Mouse (Mus musculus): Measurements from ENCODE around the gene Grm8.

The Grm8 gene

GRCm38 (mm10) chr6:27977361-27977760, 157.6 kb downstream of the Grm8 start:
- H3K27me3 ChIP-seq (ENCODE audit: control insufficient read depth, insufficient read depth, low read length, poor library complexity, severe bottlenecking): no peaks in the 10 kb centered on the region
- H3K36me3 ChIP-seq (ENCODE audit: control insufficient read depth, insufficient read depth, low read length, poor library complexity, severe bottlenecking): no peaks in the 10 kb centered on the region
- no peak for DNase-seq (ENCODE audit: low read depth, low spot score)

DNA sequence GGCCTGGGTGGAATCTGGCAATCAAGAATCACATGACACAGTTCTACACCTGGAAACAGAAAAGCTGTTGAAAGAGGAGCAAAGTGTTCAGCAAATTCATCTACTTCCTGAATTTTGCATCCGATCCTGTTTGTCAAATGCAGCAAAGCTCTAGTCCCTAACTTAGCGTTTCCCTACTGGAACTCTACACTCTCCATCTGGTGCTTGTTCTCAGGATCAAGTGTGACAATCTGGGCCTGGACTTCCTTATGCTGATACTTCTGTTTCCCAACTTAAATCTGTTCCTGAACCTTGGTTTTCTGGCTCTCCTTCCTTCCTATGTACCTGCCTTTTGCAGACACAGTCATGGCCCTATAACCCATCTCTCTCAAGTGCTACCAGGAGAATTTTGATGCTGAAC, 166.1 kb downstream of the Grm8 start:
- H3K36me3 ChIP-seq (ENCODE audit: control insufficient read depth, insufficient read depth, low read length, poor library complexity, severe bottlenecking): no peaks in the 10 kb centered on the region
- no peaks in the 10 kb centered on the region for H3K27me3 ChIP-seq (ENCODE audit: control insufficient read depth, insufficient read depth, low read length, poor library complexity, severe bottlenecking)
- DNase-seq (ENCODE audit: low read depth, low spot score): no peak

- no peak for DNase-seq (ENCODE audit: low read depth, low spot score)
- H3K36me3 ChIP-seq (ENCODE audit: control insufficient read depth, insufficient read depth, low read length, poor library complexity, severe bottlenecking): no peaks in the 10 kb centered on the region
- H3K27me3 ChIP-seq (ENCODE audit: control insufficient read depth, insufficient read depth, low read length, poor library complexity, severe bottlenecking): no peaks in the 10 kb centered on the region
Observed at GRCm38 (mm10) chr6:27967037-27967436, 167.9 kb downstream of the Grm8 start.

DNA sequence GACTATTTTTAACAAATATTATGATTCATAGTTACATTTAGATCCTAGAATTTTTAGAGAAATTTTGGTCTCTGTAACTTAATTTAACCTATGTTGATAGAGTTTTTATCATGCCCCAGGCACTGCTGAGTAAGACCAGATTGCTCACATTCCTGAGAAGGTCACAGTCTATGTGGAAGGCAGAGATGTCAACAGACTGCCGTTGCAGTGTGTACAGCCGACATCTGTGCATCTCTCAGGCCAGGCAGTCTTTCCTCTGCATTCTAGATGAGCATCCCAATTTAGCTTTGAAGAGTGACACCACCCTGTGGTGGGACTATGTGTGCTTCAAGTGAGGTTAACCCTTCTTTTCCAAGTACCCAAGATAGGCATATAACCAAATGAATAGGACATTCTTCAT, 169.7 kb downstream of the Grm8 start:
- no peak for DNase-seq (ENCODE audit: low read depth, low spot score)
- Histone ChIP-seq H3K36me3 (ENCODE audit: control insufficient read depth, insufficient read depth, low read length, poor library complexity, severe bottlenecking) (no peaks in the 10 kb centered on the region), H3K27me3 (ENCODE audit: control insufficient read depth, insufficient read depth, low read length, poor library complexity, severe bottlenecking) (no peaks in the 10 kb centered on the region)

DNA sequence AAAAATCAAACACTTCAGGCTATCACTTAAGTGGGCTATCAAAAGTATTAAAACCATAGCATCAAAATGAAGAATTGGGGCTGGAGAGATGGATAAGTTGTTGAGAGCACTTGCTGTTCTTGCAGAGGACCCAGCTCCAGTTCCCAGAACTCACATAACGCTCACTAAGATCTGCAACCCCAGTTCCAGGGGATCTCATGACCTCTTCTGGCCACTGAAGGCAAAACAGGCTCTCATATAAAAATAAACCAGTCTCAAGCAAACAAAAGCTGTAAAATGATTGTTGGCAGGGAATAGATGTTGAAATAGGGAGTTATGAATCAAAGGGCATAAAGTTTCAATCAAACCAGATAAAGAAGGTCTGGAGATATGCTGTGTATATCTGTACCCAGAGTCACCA, 171.1 kb downstream of the Grm8 start:
- no peak for DNase-seq (ENCODE audit: low read depth, low spot score)

GRCm38 (mm10) chr6:27956278-27956857, 178.6 kb downstream of the Grm8 start:
- DNase-seq (ENCODE audit: low read depth, low spot score): no peak
- H3K36me3 ChIP-seq (ENCODE audit: control insufficient read depth, insufficient read depth, low read length, poor library complexity, severe bottlenecking): no peaks in the 10 kb centered on the region
- no peaks in the 10 kb centered on the region for H3K27me3 ChIP-seq (ENCODE audit: control insufficient read depth, insufficient read depth, low read length, poor library complexity, severe bottlenecking)

More for the DNA sequence above, 171.1 kb downstream of the Grm8 start:
- no peaks in the 10 kb centered on the region for H3K27me3 ChIP-seq (ENCODE audit: control insufficient read depth, insufficient read depth, low read length, poor library complexity, severe bottlenecking)
- no peaks in the 10 kb centered on the region for H3K36me3 ChIP-seq (ENCODE audit: control insufficient read depth, insufficient read depth, low read length, poor library complexity, severe bottlenecking)

- DNase-seq (ENCODE audit: low read depth, low spot score): no peak
- H3K27me3 ChIP-seq (ENCODE audit: control insufficient read depth, insufficient read depth, low read length, poor library complexity, severe bottlenecking): no peaks in the 10 kb centered on the region
- no peaks in the 10 kb centered on the region for H3K36me3 ChIP-seq (ENCODE audit: control insufficient read depth, insufficient read depth, low read length, poor library complexity, severe bottlenecking)
Observed at GRCm38 (mm10) chr6:27951433-27951832, 183.5 kb downstream of the Grm8 start.

DNA sequence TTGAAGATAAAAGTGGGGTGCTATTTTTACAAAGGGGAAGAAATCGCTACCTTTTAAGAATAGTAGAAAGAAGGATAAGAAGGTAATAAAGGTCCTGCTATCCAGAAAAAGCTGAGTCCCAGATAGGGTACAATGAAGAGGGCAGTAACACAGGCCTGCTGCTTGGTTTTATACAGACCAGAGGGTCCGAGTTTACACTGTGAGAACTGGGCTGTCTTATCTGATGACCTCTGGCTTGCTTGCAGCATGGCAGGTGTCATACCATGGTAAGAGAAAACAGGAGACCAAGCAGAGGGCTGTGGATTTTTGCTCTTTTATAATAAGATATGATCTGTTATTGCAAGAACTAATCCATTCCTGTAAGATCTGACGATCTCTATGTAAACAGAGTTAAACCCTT, 206.9 kb downstream of the Grm8 start:
- no peaks in the 10 kb centered on the region for H3K36me3 ChIP-seq (ENCODE audit: control insufficient read depth, insufficient read depth, low read length, poor library complexity, severe bottlenecking)
- H3K27me3 ChIP-seq (ENCODE audit: control insufficient read depth, insufficient read depth, low read length, poor library complexity, severe bottlenecking): no peaks in the 10 kb centered on the region
- DNase-seq (ENCODE audit: low read depth, low spot score): no peak

DNA sequence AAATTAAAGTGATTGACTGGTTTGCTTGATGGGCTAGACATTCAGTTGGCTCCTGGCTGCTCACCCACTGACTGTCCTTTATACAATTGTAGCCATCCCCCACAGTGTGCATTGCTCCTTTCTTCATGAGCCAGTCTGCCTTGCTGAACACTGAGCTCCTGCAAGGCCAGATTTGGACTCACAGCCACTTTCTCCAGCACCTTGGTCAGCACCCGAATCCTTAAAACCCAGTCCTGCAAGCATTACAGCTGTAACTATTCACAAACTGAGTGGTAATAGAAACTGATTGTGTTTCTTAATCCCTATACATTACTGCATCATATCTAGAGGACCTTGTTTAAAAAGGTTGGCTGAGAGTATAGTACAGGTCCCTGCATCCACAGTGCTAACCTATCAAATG, 221.7 kb downstream of the Grm8 start:
- no peaks in the 10 kb centered on the region for H3K27me3 ChIP-seq (ENCODE audit: control insufficient read depth, insufficient read depth, low read length, poor library complexity, severe bottlenecking)
- no peaks in the 10 kb centered on the region for H3K36me3 ChIP-seq (ENCODE audit: control insufficient read depth, insufficient read depth, low read length, poor library complexity, severe bottlenecking)
- DNase-seq (ENCODE audit: low read depth, low spot score): no peak

DNA sequence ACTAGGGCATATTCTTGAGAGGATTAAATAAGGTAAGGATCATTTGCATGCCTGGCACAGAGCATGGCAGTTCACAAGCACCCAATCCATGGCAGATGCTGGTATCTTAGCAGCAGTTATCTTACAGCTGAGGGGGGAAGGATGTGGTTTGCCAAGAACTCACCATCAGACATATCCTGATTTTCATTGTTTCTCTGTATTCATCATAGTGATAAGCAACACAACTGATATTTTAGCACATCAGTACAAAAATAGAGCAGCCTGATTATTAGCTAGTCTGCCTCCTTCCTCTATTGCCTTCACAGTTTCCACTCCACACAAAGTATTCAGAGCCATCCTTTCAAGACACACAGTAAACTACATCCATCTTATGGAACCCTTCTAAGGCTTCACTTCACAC, 230.6 kb downstream of the Grm8 start:
- no peak for DNase-seq (ENCODE audit: low read depth, low spot score)
- Histone ChIP-seq H3K36me3 (ENCODE audit: control insufficient read depth, insufficient read depth, low read length, poor library complexity, severe bottlenecking) (no peaks in the 10 kb centered on the region), H3K27me3 (ENCODE audit: control insufficient read depth, insufficient read depth, low read length, poor library complexity, severe bottlenecking) (no peaks in the 10 kb centered on the region)

GRCm38 (mm10) chr6:27902224-27902623, 232.8 kb downstream of the Grm8 start:
- no peak for DNase-seq (ENCODE audit: low read depth, low spot score)
- Histone ChIP-seq H3K27me3 (ENCODE audit: control insufficient read depth, insufficient read depth, low read length, poor library complexity, severe bottlenecking) (no peaks in the 10 kb centered on the region), H3K36me3 (ENCODE audit: control insufficient read depth, insufficient read depth, low read length, poor library complexity, severe bottlenecking) (no peaks in the 10 kb centered on the region)

DNA sequence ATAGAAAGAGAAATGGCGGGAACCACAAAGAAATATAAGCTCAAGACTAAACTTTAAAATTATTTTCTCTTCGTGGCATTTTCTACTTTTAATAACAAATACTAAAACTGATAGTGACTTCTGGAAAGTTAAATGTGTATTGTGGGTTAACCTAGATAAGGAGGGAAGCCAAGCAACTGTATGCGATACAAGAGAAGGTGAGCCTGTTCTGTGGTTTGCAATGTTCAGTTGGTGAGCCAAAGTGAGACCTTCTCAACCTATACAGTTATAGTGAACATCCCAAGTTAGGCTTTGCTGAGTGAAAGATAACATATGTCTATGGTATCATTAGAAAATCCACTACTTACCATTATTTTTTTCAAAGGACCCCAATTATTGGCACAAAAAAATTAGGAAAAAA, 233.6 kb downstream of the Grm8 start:
- DNase-seq (ENCODE audit: low read depth, low spot score): no peak
- Histone ChIP-seq H3K27me3 (ENCODE audit: control insufficient read depth, insufficient read depth, low read length, poor library complexity, severe bottlenecking) (no peaks in the 10 kb centered on the region), H3K36me3 (ENCODE audit: control insufficient read depth, insufficient read depth, low read length, poor library complexity, severe bottlenecking) (no peaks in the 10 kb centered on the region)

DNA sequence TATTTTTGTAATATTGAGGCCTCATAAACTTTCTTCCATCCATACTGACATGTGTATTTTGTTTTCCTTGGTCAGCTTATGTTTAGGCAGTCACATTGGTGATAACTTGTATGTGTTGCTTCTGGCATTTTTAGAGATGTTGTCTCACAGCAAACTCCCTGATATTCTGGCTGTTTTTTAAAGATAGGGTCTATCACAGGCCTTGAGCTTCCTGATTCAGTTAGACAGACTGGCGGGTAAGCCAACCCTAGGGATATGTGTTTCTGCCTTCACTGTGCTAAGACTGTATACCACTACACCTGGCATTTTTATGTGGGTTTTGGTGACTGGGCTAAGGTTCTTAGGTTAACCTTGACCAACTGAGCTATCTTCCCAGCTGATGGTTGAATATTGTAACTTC, 239.8 kb downstream of the Grm8 start:
- H3K27me3 ChIP-seq (ENCODE audit: control insufficient read depth, insufficient read depth, low read length, poor library complexity, severe bottlenecking): no peaks in the 10 kb centered on the region
- no peaks in the 10 kb centered on the region for H3K36me3 ChIP-seq (ENCODE audit: control insufficient read depth, insufficient read depth, low read length, poor library complexity, severe bottlenecking)
- DNase-seq (ENCODE audit: low read depth, low spot score): no peak

DNA sequence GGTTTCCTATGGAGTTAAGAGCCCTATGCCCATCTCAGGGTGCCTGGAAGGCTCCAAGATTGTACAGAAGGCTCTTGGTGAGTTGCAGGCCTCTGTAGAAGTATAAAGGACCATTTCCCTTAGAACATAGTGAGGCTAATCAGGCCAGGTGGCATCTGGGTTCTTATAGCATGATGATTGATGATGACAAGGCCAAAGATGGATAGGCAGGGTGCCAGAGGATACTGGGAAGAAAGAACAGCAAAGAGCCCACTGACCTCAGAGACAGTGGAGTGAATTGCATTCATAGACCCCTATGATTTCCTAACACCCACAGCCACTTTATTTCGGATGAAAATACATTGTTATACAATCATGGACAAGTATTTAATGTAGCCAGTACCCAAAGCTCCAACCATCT, 242.1 kb downstream of the Grm8 start:
- no peaks in the 10 kb centered on the region for H3K36me3 ChIP-seq (ENCODE audit: control insufficient read depth, insufficient read depth, low read length, poor library complexity, severe bottlenecking)
- H3K27me3 ChIP-seq (ENCODE audit: control insufficient read depth, insufficient read depth, low read length, poor library complexity, severe bottlenecking): no peaks in the 10 kb centered on the region
- DNase-seq (ENCODE audit: low read depth, low spot score): no peak

DNA sequence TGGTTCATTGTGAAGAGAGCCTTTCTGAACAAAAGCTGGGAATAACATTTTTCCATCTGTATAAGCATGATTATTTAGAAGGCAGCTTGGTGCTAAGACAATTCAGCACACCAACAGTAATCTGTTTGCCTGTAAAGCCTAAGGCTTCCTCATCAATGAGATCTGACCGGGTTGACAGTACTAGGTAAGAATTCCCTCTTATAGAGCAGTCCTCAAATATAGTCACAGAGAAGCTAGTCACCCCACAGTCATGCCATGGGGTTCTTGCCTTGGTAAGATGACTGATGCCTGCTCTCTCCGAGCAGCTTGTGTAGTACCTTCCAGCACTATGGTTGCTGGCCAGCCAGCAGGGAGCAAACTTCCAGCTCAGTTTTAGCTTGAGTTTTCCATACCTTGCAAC, 246.6 kb downstream of the Grm8 start:
- DNase-seq (ENCODE audit: low read depth, low spot score): no peak
- no peaks in the 10 kb centered on the region for H3K27me3 ChIP-seq (ENCODE audit: control insufficient read depth, insufficient read depth, low read length, poor library complexity, severe bottlenecking)
- no peaks in the 10 kb centered on the region for H3K36me3 ChIP-seq (ENCODE audit: control insufficient read depth, insufficient read depth, low read length, poor library complexity, severe bottlenecking)

DNA sequence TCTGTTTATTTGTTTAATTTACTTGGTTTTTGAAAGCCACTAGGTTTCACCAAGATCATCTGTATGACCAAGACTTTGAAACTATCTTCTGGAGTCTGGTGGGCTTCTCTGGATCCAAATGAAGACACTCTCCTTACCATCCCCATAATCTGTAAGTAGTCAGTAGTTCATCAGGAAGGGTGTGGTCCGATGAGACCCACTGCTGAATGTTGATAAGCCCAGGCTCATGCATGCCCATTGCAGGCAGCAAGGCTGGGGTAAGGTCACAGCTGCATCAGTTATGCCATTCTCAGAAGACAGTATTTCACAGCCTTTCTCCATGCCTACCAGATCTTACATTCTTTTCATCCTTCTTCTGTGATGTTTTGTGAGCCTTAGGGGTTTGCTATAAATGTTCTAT, 247.1 kb downstream of the Grm8 start:
- no peak for DNase-seq (ENCODE audit: low read depth, low spot score)
- no peaks in the 10 kb centered on the region for H3K36me3 ChIP-seq (ENCODE audit: control insufficient read depth, insufficient read depth, low read length, poor library complexity, severe bottlenecking)
- no peaks in the 10 kb centered on the region for H3K27me3 ChIP-seq (ENCODE audit: control insufficient read depth, insufficient read depth, low read length, poor library complexity, severe bottlenecking)
